Mouse (Mus musculus) small intestine, adult 2 months (tissue): Measurements from ENCODE around the gene Trpv4. TPM values are rescaled to one million over a fixed set of nuclear protein-coding genes. Genes with fewer than 3 reads are reported as not detected.

Experiments
- H3K27ac ChIP-seq: fragments of 200-500 bp; 2 replicates; pipeline ENCODE4 v1.5.1; 2012; ENCODE audit warnings: low read depth, low read length, control low read depth, inconsistent platforms; ENCODE audit not compliant: insufficient read depth
- H3K27me3 ChIP-seq: fragments of 200-500 bp; 2 replicates; pipeline ENCODE4 v1.6.1; 2012; ENCODE audit warnings: mild to moderate bottlenecking, moderate library complexity, low read length, inconsistent platforms; ENCODE audit not compliant: control insufficient read depth, insufficient read depth
- H3K36me3 ChIP-seq: fragments of 200-500 bp; 2 replicates; pipeline ENCODE4 v1.6.1; 2012; ENCODE audit warnings: mild to moderate bottlenecking, low read length, control low read depth, inconsistent platforms; ENCODE audit not compliant: control insufficient read depth, insufficient read depth
- H3K4me1 ChIP-seq: fragments of 200-500 bp; 2 replicates; pipeline ENCODE4 v1.6.1; 2012; ENCODE audit warnings: low read length, inconsistent platforms, mixed read lengths; ENCODE audit not compliant: control insufficient read depth, insufficient read depth, insufficient read length
- H3K4me3 ChIP-seq: fragments of 200-500 bp; 2 replicates; pipeline ENCODE4 v1.5.1; 2012; ENCODE audit warnings: low read depth, mild to moderate bottlenecking, control low read depth, inconsistent platforms, low read length, moderate library complexity
- CTCF ChIP-seq: fragments of 200-500 bp; IDR thresholded peaks from 2 replicates; pipeline ENCODE4 v1.5.1; 2012; ENCODE audit warnings: low read depth, mild to moderate bottlenecking, control low read depth, inconsistent platforms, low read length, moderate library complexity, mixed read lengths; ENCODE audit not compliant: insufficient replicate concordance, insufficient read length; ENCODE audit errors: extremely low read depth
- POLR2A ChIP-seq: fragments of 200-500 bp; IDR thresholded peaks from 2 replicates; pipeline ENCODE4 v1.6.1; 2012; ENCODE audit warnings: low read depth, mild to moderate bottlenecking, control low read depth, inconsistent platforms, low read length, moderate library complexity
- WGBS: fragments of 180-500 bp; shearing (Covaris S2); methylation state at CpG from one replicate; pipeline ENCODE4 v1.1.7; 2018; 5-methylcytosine and 5-hydroxymethylcytosine counted together
- polyA plus RNA-seq: library from polyadenylated mRNA; depleted of rRNA; stranded (reverse); fragments of >200 nt; gene quantifications from 2 replicates; pipeline ENCODE4 v1.2.3, GENCODE M21; 2012

Trpv4 gene
- polyA plus RNA-seq, 1 experiment, result 2.9 TPM

DNA sequence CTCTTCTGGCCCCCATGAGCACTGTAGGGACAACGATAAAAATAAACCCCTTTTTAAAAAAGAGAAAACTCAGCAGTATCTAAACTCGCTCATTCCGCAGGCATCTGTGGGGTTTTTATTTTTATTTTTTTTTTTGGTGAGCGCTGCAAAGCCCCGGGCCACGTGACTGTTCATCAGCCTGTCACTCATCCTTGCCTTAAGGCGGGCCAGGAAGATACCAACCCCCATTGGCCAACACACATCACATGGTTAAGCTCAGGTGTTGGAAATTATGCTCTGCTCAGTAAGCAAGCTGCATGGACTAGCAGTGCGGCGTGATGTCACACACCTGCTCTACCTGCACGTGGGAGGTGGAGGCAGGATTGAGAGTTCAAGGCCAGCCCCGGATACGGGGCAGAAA lies 40.4 kb downstream of the Trpv4 start:
- Histone ChIP-seq H3K36me3 (no peaks in the 10 kb centered on the region), H3K4me1 (peaks cover 1% of the 10 kb centered on the region; the same call in 1 of the 2 replicates), H3K27ac (no peak overlapping the region), H3K4me3 (no peak overlapping the region), H3K27me3 (no peaks in the 10 kb centered on the region)
- TF ChIP-seq POLR2A (no peak), CTCF (no peak)
- 72% methylated on average over 12 of the region's 12 CpGs for WGBS

DNA sequence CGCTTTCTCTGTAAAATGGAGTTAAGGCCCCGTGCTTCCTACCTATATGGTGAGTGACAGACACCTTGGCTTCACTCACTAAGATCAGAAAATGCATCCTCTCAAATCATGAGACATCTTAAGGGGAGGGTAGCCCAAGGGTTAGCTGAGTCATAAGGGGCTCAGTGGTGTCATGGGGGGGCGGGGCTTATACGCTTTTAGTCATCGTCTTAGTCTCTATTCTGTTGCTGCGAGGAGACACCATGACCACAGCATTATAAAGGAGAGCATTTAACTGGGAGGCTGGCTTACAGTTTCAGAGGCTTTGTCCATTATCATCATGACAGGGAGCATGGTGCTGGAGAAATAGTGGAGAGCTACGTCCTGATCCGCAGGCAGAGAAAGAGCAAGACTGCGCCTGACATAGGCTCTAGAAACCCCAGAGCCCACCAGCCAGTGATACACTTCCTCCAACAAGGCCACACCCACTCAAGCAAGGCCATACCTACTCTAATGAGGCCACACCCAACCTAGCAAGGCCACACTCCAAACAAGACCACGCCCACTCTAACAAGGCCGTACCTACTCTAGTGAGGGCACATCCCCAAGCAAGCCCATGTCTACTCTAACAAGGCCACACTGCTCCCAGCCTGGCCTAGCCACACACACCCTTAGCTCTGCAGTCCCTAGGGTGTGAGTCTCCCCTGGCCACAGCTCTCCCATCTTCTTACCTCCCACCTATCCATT lies 41.7 kb downstream of the Trpv4 start:
- no peak overlapping the region for H3K4me3 ChIP-seq
- TF ChIP-seq CTCF (no peak), POLR2A (no peak)
- no peaks in the 10 kb centered on the region for H3K36me3 ChIP-seq
- no peak overlapping the region for H3K27ac ChIP-seq
- no peaks in the 10 kb centered on the region for H3K27me3 ChIP-seq
- H3K4me1 ChIP-seq, result peaks cover 1% of the 10 kb centered on the region; the same call in 1 of the 2 replicates
- 63% methylated on average over 11 of the region's 11 CpGs for WGBS

DNA sequence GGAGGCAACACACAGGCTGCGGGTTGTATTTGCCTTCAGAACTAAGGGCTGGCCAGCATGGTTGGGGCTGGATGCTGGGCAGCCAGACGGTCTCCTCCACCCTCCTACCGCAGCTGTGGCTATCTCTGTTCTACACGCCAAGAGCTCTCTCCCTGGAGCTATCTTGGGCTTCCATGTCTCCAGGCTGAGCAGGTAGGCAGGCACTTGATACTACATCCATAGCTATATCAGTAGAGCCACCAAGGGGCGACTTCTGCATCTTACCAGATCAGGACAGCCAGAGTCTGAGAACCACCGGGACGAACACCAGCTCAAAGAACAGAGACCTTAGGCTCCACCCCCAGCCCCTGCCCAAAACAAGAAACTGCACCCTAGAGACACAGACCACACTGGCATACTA lies 43.4 kb downstream of the Trpv4 start:
- TF ChIP-seq CTCF (no peak), POLR2A (no peak)
- whole genome bisulfite sequencing, result 40% methylated on average over 7 of the region's 7 CpGs
- Histone ChIP-seq H3K4me3 (no peak overlapping the region), H3K36me3 (no peaks in the 10 kb centered on the region), H3K4me1 (peaks cover 1% of the 10 kb centered on the region; the same call in 1 of the 2 replicates), H3K27ac (no peak overlapping the region), H3K27me3 (no peaks in the 10 kb centered on the region)

DNA sequence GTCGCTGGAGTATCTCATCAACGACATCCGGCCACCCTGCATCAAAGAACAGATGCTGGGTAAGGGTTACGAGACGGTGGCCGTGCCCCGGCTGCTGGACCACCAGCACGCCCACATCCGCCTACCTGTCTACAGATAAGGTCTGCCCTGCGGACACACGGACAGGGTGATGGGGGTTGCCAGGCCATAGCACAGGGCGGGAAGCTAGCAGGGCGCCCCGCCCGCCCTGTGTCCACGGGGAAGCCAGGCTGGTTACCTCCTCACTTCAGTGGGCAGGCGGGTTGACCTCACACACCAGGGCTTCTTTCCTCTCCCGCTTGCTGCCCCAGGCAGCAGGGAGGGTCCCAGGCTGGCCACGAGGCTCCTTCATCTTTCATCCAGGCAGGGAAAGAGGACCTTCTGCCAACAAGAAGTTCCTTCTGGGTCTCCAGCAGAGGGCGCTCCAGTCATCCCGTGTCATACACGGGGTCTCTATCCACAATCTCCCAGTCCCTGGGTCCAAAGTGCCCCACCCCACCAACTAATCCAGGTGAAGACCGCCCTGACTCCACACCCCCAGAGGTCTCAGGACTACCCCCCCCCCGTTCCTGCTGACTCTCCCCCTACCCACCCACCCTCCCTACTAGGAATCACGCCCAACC lies 46.1 kb downstream of the Trpv4 start:
- TF ChIP-seq POLR2A, result no peak
- peak; percentile 59; the same call in 1 of the 2 replicates for TF ChIP-seq CTCF
- WGBS, result 76% methylated on average over 25 of the region's 25 CpGs
- H3K4me1 ChIP-seq, result peaks cover 3% of the 10 kb centered on the region; the same call in 1 of the 2 replicates
- H3K4me3 ChIP-seq, result no peak overlapping the region
- H3K27ac ChIP-seq, result no peak overlapping the region
- H3K36me3 ChIP-seq, result no peaks in the 10 kb centered on the region
- H3K27me3 ChIP-seq, result no peaks in the 10 kb centered on the region

DNA sequence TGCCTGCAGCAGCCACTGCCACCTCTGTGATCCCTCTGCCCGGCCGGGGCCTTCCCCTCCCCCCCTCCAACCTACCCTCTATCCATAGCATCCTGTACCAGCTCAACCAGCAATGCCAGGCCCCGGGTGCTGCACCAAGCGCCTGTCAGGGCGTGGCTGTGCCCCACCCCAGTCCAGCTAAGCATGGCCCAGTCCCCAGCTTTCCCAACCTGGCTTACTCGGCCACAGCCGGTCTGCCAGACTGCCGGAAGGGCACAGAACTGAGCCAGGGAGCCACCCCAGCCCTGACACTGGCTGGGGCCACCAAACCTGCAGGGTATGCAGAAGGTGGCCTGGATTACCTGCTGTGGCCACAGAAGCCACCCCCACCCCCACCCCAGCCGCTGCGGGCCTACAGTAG lies 47.0 kb downstream of the Trpv4 start:
- TF ChIP-seq CTCF (no peak), POLR2A (no peak)
- no peaks in the 10 kb centered on the region for H3K27me3 ChIP-seq
- 85% methylated on average over 10 of the region's 10 CpGs for WGBS

DNA sequence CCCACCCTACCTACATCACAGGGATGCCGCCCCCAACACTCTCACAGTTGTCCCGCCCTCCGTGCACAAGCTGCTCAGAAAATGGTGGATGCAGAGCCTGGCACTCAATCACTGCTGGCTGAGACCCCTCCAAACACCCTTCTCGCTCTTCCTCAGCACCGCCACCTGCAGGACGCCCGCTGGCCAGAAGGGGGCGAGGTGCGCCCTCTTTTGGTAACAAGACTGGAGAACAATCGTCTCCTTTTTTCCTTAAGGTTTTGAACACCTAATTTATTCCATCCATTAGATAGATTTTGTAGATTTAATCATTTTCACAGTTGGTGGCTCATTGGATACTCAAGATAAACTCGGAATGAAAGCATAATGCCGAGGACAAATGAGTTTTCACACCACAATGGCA lies 49.7 kb downstream of the Trpv4 start:
- H3K4me3 ChIP-seq, result no peak overlapping the region
- H3K36me3 ChIP-seq, result no peaks in the 10 kb centered on the region
- 20% methylated on average over 12 of the region's 12 CpGs for WGBS
- no peak overlapping the region for H3K27ac ChIP-seq
- no peaks in the 10 kb centered on the region for H3K27me3 ChIP-seq
- H3K4me1 ChIP-seq, result peaks cover 2% of the 10 kb centered on the region; the same call in 1 of the 2 replicates
- TF ChIP-seq CTCF (peak; percentile 80), POLR2A (no peak)

More for the DNA sequence above, 47.0 kb downstream of the Trpv4 start:
- H3K4me1 ChIP-seq, result peaks cover 2% of the 10 kb centered on the region; the same call in 1 of the 2 replicates
- no peak overlapping the region for H3K27ac ChIP-seq
- no peaks in the 10 kb centered on the region for H3K36me3 ChIP-seq
- H3K4me3 ChIP-seq, result no peak overlapping the region

DNA sequence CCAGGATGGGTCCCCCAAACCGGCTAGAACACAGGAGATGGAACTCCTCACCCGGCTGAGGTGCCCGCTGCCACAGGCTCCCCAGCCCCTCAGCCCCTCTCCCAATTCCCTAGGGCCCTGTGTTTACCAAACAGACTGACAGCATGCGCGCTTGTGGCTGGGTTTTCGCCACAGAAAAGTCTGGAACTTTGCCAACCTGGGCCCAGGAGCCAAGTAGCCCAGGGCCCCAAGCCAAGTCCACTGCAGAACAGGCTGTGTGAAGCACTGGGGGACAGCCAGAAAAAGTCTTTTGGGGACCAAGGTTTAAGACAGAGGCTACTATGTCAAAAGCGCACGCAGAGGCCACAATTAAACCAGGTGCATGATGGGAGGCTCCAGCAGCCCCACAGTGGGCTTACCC lies 50.6 kb downstream of the Trpv4 start:
- 43% methylated on average over 8 of the region's 8 CpGs for WGBS
- no peak for TF ChIP-seq CTCF
- no peak for TF ChIP-seq POLR2A
- Histone ChIP-seq H3K27ac (no peak overlapping the region), H3K36me3 (no peaks in the 10 kb centered on the region), H3K27me3 (no peaks in the 10 kb centered on the region), H3K4me3 (no peak overlapping the region), H3K4me1 (peaks cover 2% of the 10 kb centered on the region; the same call in 1 of the 2 replicates)
